Mouse (Mus musculus) kidney, adult 8-10 months (tissue): ENCODE measurements at regions not wholly inside any gene's neighbourhood (a gene's known extent, or its start where the extent isn't known, plus 50 kb on each side); places are given as distances from the start of the nearest gene placed in this dataset.
"Not testable (repeated sequence)": the region's sequence is repeated elsewhere in the genome, so short reads cannot be mapped to it uniquely, and the experiment has no call there.

Experiments
- DNase-seq, 2 experiments: peaks; one replicate each; pipeline ENCODE4 v3.0.0; 2022

DNA sequence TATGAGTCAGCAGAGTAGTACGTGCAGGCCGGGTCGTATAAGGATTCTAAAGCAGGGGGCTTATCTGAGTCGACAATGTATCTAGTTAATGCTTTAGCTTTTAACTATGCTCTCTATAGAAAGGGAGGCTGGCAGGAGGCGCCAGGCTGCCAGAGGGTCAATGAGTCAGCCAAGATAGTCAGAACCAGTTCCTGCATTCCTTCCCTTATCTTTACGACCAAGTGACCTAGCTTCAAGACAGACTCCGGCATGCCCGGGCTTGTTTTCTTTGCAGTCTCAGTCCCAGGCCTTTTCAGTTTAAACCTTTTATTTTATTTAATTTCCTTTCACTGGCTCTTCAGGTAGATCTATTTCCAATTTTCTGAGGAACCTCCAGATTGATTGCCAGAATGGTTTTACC is 374.0 kb upstream of the Nrxn1 start:
- no peak for DNase-seq

GRCm38 (mm10) chr17:91451711-91452110 is 358.8 kb upstream of the Nrxn1 start:
- DNase-seq, result no peak

- DNase-seq, result not testable (repeated sequence)
Observed at GRCm38 (mm10) chr17:91431780-91432720, 339.2 kb upstream of the Nrxn1 start.

GRCm38 (mm10) chr17:91430351-91430750 is 337.5 kb upstream of the Nrxn1 start:
- DNase-seq, result no peak

GRCm38 (mm10) chr17:91425120-91425519 is 332.2 kb upstream of the Nrxn1 start:
- DNase-seq, result no peak

GRCm38 (mm10) chr17:91418582-91418981 is 325.7 kb upstream of the Nrxn1 start:
- no peak for DNase-seq

- DNase-seq, result no peak
Observed at GRCm38 (mm10) chr17:91390969-91391764, 298.3 kb upstream of the Nrxn1 start.

GRCm38 (mm10) chr17:91389937-91390623 is 297.2 kb upstream of the Nrxn1 start:
- peak in 1 of 2 experiments; percentile 3 for DNase-seq

GRCm38 (mm10) chr17:91388521-91388920 is 295.6 kb upstream of the Nrxn1 start:
- no peak for DNase-seq

- DNase-seq, result no peak
Observed at GRCm38 (mm10) chr17:91388039-91388438, 295.2 kb upstream of the Nrxn1 start.

DNA sequence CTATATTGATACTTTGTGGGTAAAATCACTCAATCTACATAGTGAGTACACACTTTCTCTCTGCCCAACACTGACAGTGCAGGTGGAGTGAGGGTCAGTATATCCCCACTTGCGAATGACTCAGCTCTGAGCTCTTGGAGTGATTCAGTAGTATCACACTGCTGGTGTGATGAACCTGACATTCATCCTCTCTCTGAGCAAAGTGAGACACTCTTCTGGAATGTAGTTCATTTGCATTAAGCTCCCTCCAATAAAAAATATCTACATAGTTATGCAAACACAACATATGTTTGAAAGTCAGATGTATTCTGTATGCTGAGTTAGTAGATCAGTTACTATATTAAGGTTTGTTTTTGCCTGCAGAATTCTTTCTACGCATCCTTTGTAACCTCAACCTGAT is 293.1 kb upstream of the Nrxn1 start:
- no peak for DNase-seq

DNA sequence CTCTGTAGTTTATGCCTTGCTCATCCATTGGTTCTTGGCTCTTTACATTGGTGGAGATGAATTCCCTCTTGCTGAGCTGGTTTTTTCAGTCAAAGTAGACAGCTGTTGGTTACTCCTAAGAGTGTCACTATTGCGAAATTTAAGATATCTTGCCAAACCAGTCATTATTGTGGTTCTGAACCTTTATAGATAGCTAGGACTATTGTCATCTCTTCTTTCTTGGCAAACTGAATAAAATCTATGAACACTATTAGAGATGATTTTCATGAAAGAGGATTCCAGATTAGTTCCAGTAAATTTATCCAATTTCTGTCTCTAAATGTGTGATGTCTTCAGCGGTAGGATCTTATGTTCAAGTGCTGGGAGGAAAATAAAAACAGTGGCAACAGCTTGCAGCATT is 275.3 kb upstream of the Nrxn1 start:
- no peak for DNase-seq

DNA sequence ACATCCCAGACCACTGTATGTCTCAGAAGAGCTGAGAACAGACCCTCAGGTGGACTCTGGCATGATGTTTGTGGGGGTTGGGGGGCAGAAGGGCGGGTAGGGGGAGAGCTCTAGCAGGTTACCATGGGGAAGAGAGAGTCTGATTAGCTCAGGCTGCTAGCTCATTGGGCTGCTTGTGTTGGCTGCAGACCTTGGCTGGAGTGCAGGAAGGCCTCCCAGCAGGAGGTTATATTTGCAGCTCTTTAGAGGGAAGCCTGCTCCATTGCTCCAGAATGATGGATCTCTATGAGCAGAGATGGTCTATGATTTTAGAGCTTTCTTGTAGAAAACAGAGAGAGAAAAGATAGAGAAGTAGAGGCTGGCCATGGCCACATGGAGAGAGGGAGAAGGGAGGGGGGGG is 268.4 kb upstream of the Nrxn1 start:
- DNase-seq, result no peak

GRCm38 (mm10) chr17:91352107-91352506 is 259.2 kb upstream of the Nrxn1 start:
- no peak for DNase-seq

DNA sequence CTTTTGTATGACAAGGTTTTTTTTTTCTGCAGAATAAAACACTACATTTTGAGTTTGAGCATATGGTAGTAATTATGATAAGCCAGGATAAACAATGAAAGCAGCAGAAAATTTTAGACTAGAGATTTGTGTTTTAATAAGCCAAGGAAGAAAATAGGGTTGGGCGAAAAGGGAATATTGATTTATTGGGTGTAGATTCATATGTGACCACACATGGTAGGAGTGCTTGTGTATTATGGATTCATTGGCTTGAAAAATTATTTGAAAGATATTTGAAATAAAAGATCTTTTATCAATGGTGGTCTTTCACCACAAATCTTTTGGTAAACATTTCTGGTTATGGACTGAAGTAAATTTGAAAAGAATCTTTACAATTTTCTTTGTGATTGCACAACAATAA is 244.0 kb upstream of the Nrxn1 start:
- DNase-seq, result no peak

DNA sequence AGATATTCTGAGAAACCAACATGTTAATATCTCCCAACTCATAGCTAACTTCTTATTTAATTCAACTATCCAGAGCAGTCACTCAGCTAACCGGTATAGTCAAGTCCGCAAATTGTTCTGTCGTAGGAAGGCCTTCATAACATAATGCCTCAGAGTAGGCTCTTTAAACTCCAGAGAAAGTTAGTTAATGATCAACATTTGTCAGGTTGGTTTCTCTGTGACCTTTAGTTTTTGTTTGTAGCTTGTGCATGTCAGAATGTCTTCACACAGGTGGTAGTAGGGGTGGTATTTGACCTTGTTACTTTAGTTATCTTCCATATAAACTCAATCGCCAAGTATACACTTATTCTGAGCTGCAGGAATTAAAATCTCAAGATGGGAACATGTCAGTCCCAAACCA is 240.9 kb upstream of the Nrxn1 start:
- peak in 1 of 2 experiments; percentile 2 for DNase-seq

GRCm38 (mm10) chr17:91333202-91333601 is 240.3 kb upstream of the Nrxn1 start:
- DNase-seq, result no peak

DNA sequence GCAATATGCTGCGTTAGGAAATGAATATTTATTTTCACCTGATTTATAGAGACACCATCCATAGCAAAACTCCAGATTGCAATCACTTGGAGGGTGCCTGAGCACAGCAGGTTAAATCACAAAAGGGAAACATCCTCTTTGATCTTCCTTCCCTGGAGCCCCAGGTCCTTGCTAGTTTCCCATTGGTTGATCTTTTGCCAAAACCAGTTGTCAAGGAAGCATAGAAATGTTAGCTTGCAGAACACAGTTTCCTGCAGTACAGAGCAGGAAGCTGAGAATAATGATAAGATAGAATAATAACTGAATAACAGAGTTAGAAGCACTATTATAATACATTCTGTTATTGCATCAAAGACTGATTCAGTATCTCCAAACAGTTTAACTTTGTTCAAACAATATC is 231.5 kb upstream of the Nrxn1 start:
- peak in 1 of 2 experiments; percentile 1 for DNase-seq

GRCm38 (mm10) chr17:91286875-91287274 is 194.0 kb upstream of the Nrxn1 start:
- no peak for DNase-seq

DNA sequence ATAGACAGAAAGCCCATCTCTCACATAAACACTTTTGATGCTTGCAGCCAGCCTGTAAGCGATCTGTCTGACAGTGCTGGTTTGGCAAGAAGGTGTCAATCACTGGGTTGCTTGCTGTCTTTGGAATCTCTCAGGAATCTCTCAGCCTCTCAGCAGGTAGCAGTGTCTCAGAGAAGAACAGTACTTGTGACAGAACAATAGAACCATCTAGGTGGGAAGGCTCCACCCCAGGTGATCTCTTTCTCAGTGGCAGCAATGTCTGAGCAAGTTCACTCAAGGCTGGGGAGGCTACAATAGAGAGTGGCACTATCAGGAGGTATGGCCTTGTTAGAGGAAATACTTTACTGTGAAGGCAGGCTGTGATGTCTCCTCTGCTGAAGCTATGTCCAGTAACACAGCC is 181.5 kb upstream of the Nrxn1 start:
- no peak for DNase-seq

GRCm38 (mm10) chr17:91238719-91239118 is 145.8 kb upstream of the Nrxn1 start:
- no peak for DNase-seq

DNA sequence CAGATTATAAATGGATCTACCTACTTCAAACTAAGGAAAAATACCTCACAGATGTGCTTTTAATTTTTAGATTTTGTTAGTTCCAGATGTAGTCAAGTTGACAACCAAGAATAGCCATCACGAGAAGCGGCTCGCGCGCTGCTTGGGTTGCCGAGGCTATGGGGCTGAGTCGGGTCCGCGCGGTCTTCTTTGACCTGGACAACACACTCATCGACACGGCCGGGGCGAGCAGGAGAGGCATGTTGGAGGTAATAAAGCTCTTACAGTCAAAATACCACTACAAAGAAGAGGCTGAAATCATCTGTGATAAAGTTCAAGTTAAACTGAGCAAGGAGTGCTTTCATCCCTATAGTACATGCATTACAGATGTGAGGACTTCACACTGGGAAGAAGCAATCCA is 143.8 kb upstream of the Nrxn1 start:
- DNase-seq, result not testable (repeated sequence)

GRCm38 (mm10) chr17:91226378-91226777 is 133.5 kb upstream of the Nrxn1 start:
- no peak for DNase-seq
